Mouse (Mus musculus): ENCODE results near the gene Itgb3.

Gene Itgb3

GRCm38 (mm10) chr11:104646611-104647010, 38.8 kb downstream of the Itgb3 start:
- DNase-seq (ENCODE audit: inconsistent age in 2 of 2, low spot score in 1 of 2) = no peak

DNA sequence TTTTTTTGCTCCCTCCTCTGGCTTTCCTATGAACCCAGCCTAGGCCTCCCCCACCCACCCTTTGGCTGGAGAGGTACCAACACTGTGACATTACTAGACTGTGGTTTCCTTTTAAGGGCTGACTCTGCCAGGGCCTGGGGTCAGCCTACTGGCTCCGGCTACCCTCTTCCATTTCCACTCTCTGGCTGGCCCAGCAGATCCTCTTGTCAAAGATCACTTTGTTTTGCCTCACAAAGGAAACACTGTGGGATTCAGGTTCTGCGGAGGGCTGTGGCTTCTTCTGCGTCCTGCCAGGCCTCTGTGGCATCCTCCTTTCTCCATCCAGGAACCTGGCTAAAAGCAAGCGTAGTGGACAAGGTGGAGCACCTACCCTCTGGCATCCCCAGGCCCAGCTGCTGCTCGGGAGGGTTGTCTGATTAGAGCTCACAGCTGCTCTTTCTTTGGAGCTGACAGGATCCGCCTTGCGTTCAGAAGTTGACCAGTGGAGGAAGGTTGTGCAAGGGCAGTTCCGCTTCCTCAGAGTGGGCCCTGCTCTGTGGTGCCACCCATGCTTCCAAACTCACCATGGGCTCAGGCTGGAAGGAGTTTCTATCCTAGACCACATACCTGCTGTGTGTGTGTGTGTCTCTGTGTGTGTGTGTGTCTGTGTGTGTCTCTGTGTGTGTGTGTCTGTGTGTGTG, 39.5 kb downstream of the Itgb3 start:
- DNase-seq (ENCODE audit: inconsistent age in 2 of 2, low spot score in 1 of 2) = peak in 1 of 2 experiments; percentile 39

GRCm38 (mm10) chr11:104648571-104648970, 40.8 kb downstream of the Itgb3 start:
- DNase-seq (ENCODE audit: inconsistent age in 2 of 2, low spot score in 1 of 2) = no peak

- no peak for DNase-seq (ENCODE audit: inconsistent age in 2 of 2, low spot score in 1 of 2)
Measured at GRCm38 (mm10) chr11:104660599-104660998, 52.8 kb downstream of the Itgb3 start.

GRCm38 (mm10) chr11:104661106-104661505, 53.3 kb downstream of the Itgb3 start:
- DNase-seq (ENCODE audit: inconsistent age in 2 of 2, low spot score in 1 of 2) = no peak

DNA sequence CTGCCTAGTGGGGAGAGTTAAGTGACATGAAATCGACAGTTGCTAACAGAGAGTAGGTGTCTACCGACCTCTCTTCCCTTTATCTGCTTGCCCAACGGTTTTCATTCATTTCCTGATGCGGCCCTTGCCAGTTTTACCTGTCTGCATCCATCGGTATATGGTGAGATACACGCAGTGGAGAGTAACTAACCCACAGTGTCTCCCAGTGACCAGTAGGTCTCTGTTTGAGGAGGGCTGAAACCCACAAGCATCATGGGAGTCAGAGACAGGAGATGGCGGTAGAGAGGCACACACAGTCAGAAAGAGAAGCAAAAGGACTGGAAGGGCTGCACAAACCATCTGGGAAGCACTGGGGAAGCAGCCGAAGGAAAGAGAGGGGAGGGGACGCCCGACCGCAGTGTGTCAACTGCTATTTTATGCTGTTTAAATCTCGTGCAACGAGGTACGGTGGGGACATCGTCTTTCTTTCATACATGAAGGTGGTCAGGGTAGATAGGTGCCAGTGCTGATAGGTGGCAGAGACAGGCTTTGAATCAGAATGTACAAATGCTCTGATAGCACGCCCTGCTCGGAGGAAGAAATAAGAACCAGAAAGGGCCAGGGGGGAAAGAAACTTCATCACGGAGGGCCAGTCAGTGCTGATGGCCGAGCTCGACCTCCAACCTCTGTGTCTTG, 53.9 kb downstream of the Itgb3 start:
- no peak for DNase-seq (ENCODE audit: inconsistent age in 2 of 2, low spot score in 1 of 2)

GRCm38 (mm10) chr11:104662573-104662972, 54.8 kb downstream of the Itgb3 start:
- no peak for DNase-seq (ENCODE audit: inconsistent age in 2 of 2, low spot score in 1 of 2)

DNA sequence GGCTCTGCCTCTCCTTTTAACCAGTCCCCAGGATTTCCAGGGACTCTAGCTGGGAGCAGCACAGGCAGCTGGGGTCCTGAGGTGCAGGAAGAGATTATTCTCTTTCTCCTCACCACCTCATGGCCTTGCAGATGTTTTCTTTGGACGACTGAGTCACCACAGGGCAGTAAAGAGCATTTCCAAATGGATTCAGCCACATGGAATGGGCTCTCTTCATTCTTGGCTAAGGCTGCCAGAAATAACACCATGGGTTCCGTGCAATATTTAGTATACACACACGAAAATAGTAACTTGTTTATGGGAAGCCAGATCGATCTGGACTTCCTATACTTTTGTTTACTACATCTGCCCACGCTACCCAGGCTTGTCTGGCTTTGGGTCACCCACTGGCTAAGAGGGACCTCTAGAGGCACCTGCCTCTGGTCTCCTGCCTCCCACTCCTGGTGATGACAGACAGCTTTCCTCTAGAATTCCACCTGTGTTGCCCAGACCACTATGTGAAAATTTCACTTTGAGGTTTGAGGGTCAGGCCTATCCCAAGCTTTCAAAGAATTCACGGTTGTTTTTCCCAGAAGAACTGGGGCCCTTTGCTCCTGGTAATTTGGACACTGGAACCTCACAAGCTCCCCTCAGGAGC, 55.6 kb downstream of the Itgb3 start:
- no peak for DNase-seq (ENCODE audit: inconsistent age in 2 of 2, low spot score in 1 of 2)

DNA sequence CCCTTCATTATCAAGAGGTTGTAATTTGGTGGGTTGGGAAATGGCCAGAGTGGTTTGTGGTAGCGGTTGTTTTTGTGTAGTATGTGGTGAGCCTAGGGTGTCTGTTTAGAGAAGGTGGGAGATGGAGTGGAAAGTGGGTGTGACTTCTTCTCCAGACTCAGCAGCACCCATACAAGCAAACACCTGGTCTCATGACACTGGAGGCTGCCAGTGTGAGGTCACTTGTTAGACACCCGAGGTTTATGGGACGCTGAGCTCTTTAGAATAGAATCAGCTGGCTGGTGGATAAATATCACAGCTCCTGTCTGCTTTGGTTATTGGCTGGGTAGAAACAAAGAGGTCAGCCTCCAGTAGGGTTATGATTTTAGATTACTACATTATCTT, 56.1 kb downstream of the Itgb3 start:
- DNase-seq (ENCODE audit: inconsistent age in 2 of 2, low spot score in 1 of 2) = no peak

DNA sequence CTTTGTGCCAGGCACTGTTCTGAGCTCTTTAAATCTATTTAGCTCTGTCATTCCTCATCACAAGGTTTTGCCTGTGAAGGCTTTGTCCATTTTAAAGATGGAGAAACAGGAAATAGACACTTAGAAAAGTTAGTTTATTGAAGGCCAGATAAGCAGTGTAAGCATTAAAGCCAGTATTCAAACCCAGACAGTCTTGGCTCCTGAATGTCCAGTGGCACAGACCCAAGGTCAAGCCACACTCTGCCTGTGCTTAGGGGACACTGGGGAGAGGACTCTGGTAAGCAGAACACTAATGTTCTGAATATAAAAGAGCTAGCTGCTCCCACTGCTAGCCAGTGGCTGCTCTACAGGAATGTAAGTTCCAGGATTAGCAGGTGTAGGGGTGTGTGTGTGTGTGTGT, 56.6 kb downstream of the Itgb3 start:
- DNase-seq (ENCODE audit: inconsistent age in 2 of 2, low spot score in 1 of 2) = peak; percentile 28 to 53

DNA sequence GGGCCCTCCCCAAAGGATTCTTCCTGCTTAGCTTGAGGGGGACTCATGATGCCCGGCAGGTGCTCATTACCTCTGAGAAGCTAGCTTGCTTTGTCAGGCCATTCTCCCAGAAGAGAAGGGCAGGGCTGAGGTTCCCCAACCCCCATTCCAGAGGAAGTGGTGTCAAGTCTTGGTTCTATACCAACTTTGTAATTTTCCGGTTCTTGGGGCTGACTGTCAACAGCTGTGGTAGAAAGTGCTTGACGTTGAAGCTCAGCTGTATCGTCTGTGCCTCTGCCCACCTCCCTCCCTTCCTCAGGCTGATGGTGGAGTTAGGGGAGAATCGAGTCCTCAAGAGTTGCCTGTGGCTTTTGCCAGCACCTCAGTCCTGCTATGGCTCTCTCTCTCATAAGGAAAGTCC, 59.6 kb downstream of the Itgb3 start:
- DNase-seq (ENCODE audit: inconsistent age in 2 of 2, low spot score in 1 of 2) = no peak

DNA sequence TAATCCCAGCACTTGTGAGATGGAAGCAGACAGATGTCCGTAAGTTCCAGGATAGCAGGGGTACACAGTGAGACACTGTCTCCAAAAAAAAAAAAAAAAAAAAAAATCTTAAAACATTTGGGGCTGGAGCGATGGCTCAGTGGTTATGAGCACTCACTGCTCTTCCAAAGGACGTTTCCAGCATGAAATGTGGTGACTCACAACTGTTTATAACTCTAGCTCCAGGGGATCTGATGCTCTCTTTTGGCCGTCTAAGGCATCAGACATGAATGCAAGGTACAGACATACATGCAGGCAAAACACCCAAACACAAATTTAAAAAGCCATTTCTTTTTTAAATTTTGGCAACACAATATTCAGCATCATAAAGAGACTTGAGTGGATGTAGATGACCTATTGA, 65.6 kb downstream of the Itgb3 start:
- no peak for DNase-seq (ENCODE audit: inconsistent age in 2 of 2, low spot score in 1 of 2)

DNA sequence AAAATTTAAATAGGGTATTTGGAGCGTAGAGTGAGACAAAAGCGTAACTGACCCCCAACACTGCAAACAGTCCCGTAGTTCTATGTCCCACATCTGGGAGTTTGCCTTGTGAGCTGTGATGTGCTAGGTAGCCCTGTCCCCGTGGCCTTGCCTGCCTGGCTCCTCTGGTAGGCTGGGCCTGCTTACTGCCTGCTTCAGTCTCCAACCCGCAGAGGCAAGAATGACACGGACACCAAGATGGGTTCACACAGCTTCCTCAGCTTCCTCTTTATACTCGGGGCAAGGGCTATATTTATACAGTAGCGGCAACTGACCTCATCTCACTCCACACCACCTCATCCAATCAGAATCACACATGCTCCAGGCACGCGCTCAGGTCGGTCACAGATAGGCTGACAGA, 67.0 kb downstream of the Itgb3 start:
- no peak for DNase-seq (ENCODE audit: inconsistent age in 2 of 2, low spot score in 1 of 2)

DNA sequence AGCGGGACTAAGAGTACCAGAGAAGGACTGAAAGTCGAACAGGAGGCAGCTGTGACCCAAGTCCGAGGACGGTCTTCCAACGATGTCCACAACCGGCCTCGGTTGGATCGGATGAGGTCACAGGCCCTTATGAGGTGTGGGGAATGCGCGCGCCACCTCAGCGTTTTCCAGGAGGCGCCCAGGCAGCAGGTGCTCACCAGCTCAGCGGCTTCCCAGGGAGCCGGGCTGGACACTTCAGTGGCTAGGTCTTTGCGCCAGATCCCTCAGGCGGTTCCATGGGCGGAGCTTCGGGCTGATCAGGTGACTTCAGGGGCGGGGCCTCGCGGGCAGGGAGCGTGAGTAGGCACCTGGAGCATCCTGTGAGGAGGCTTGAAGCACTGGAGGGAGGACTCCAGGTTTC, 77.7 kb downstream of the Itgb3 start, which contains the start of gene Gm11639:
Gene Gm11639, plus strand, starts transcription at position 160 of the 400 bp plus-strand sequence.
- DNase-seq (ENCODE audit: inconsistent age in 2 of 2, low spot score in 1 of 2) = no peak

DNA sequence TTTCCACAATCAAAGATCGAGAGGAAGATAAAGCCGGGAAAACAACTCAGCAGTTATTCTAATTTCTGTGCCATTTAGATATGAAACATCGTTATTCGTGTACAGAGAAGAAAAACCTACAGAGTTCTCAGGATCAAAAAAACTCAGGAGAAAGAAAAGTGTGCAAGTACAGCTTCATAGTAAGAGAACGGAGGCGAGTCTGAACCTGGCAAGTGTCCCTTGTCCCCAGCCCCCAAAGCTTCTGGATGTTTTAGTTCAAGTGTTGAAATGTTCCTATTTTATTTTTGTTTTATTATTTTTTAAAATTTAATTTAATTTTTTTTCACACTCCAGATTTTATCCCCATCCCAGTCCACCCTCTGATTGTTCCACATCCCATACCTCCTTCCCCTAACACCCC, 85.4 kb downstream of the Itgb3 start:
- no peak for DNase-seq (ENCODE audit: inconsistent age in 2 of 2, low spot score in 1 of 2)

DNA sequence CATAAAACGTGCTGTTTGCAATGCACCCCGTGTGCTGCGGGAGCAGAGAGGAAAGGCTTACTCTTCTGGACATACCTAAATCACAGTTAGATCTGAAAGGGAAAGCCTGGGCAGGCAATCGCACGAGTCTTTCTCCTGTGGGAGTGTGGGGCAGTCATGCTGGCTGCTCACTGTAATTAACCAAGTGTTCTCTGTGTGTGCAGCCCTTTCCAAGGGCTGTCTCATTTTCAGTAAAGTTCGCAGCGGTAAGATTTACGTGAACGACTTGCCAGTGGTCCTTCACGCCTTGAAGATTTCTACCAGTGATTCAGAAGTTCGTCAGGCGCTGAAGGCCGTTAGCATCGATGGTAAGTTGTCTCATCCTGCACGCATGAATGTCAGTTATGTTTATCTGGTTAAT, 96.3 kb downstream of the Itgb3 start:
- no peak for DNase-seq (ENCODE audit: inconsistent age in 2 of 2, low spot score in 1 of 2)

DNA sequence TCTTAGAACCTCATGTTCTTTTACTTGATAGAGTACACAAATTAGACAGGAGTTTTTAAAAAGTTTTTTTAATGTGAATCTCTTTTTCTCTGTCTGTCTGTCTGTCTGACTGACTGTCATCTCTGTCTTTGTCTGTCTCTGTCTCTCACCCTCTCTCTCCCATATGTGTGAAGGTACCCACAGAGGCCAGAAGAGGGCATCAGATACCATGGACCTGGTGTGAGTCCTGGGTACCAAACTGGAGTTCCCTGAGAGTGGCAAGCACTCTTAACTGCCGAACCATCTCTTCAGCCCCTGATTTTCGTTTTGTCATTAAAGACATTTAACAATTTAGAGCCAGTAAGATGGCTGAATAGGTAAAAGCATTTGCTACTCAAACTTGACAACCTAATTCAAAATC, 99.3 kb downstream of the Itgb3 start:
- no peak for DNase-seq (ENCODE audit: inconsistent age in 2 of 2, low spot score in 1 of 2)
